Mouse (Mus musculus) embryonic facial prominence, embryonic 11.5 days (tissue): ENCODE data around the gene Med27. TPM values are rescaled to one million over a fixed set of nuclear protein-coding genes. Genes with fewer than 3 reads are reported as not detected.

ENCODE experiments used
- ATAC-seq: fragments of 200-750 bp; cut with Nextera tagmentation; replicated peaks from 2 replicates; pipeline ENCODE4 v1.8.0; 2017; ENCODE audit warnings: low read depth; ENCODE audit not compliant: insufficient number of reproducible peaks, low FRiP score, low TSS enrichment
- DNase-seq: peaks from one replicate; pipeline ENCODE4 v3.0.0-alpha.2; 2015; ENCODE audit warnings: low spot score
- H3K27ac ChIP-seq: fragments of 300-500 bp; sonication (generic); replicated peaks from 2 replicates; pipeline ENCODE4 v1.5.1; 2014; ENCODE audit warnings: mild to moderate bottlenecking, low read depth, low read length, control low read depth
- H3K27me3 ChIP-seq: fragments of 300-500 bp; sonication (generic); 2 replicates; pipeline ENCODE4 v1.6.1; 2014; ENCODE audit warnings: mild to moderate bottlenecking, low read length, moderate library complexity, mixed read lengths; ENCODE audit not compliant: control insufficient read depth, insufficient read depth
- H3K36me3 ChIP-seq: fragments of 300-500 bp; sonication (generic); replicated peaks from 2 replicates; pipeline ENCODE4 v1.6.1; 2014; ENCODE audit warnings: low read depth, mild to moderate bottlenecking, low read length, moderate library complexity, mixed read lengths; ENCODE audit not compliant: control insufficient read depth, insufficient read depth
- H3K4me1 ChIP-seq: fragments of 300-500 bp; sonication (generic); 2 replicates; pipeline ENCODE4 v1.6.1; 2014; ENCODE audit warnings: low read length, mixed read lengths; ENCODE audit not compliant: control insufficient read depth, insufficient read depth
- H3K4me2 ChIP-seq: fragments of 300-500 bp; sonication (generic); 2 replicates; pipeline ENCODE4 v1.6.1; 2014; ENCODE audit warnings: low read depth, mild to moderate bottlenecking, control low read depth, low read length, moderate library complexity
- H3K4me3 ChIP-seq: fragments of 300-500 bp; sonication (generic); 2 replicates; pipeline ENCODE4 v1.5.1; 2014; ENCODE audit warnings: low read depth, low read length, control low read depth
- H3K9ac ChIP-seq: fragments of 300-500 bp; sonication (generic); replicated peaks from 2 replicates; pipeline ENCODE4 v1.6.1; 2014; ENCODE audit warnings: mild to moderate bottlenecking, control low read depth, low read length
- H3K9me3 ChIP-seq: fragments of 300-500 bp; sonication (generic); replicated peaks from 2 replicates; pipeline ENCODE4 v1.6.1; 2016; ENCODE audit warnings: mild to moderate bottlenecking, low read length, inconsistent platforms, mixed read lengths; ENCODE audit not compliant: control insufficient read depth
- WGBS: fragments of 180-500 bp; shearing (Covaris S2); extraction: QIAGEN DNeasy Blood & Tissue Kit; methylation state at CpG from one replicate; pipeline ENCODE4 v1.1.7; 2014; 5-methylcytosine and 5-hydroxymethylcytosine counted together
- polyA plus RNA-seq: library from polyadenylated mRNA; unstranded; fragments of >200 nt; fragmentation: Nextera tagmentation; extraction: Ambion mirVana; gene quantifications from 2 replicates; pipeline ENCODE4 v1.2.1, GENCODE M21; 2014

Gene Med27
- polyA plus RNA-seq, 1 experiment from 2014 or later = 54.5 TPM

- Histone ChIP-seq H3K9ac (no peak overlapping the region), H3K4me3 (no peak overlapping the region), H3K27me3 (no peaks in the 10 kb centered on the region), H3K4me1 (no peaks in the 10 kb centered on the region), H3K9me3 (no peaks in the 10 kb centered on the region), H3K4me2 (no peak overlapping the region; the same call in 1 of the 2 replicates), H3K27ac (no peak overlapping the region), H3K36me3 (no peaks in the 10 kb centered on the region)
- ATAC-seq (no peak), DNase-seq (no peak)
- 97% methylated on average over 3 of the region's 3 CpGs for WGBS
These were observed 185.6 kb downstream of the Med27 start for GRCm38 (mm10) chr2:29532173-29532572.

DNA sequence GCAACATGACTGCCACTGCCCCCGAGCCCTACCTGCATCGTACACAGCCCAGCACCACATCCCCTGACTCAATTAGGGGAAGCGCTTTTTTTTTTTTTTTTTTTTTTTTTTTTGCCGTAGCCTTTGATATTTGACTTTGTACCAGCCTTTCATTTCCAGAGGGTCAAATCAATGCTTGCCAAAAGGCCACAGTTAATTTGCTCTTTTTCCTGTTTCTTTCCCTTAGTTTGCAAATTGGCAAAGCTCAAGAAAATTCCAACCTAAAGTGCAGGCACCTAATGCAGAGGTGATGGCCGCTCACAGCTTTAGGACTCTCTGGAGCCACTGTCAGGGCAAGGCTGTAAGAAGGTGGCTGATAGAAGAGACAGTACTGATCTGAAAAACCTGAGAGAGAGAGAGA is 186.3 kb downstream of the Med27 start:
- Histone ChIP-seq H3K4me2 (no peak overlapping the region), H3K36me3 (no peaks in the 10 kb centered on the region), H3K4me1 (no peaks in the 10 kb centered on the region), H3K4me3 (no peak overlapping the region), H3K27ac (no peak overlapping the region), H3K9ac (no peak overlapping the region), H3K27me3 (no peaks in the 10 kb centered on the region), H3K9me3 (no peaks in the 10 kb centered on the region)
- WGBS = 79% methylated on average over 5 of the region's 5 CpGs
- DNase-seq (no peak), ATAC-seq (no peak)

GRCm38 (mm10) chr2:29535566-29536244 is 189.1 kb downstream of the Med27 start:
- no peak overlapping the region for H3K9ac ChIP-seq
- WGBS = 78% methylated on average over 5 of the region's 5 CpGs
- H3K4me3 ChIP-seq = no peak overlapping the region
- H3K36me3 ChIP-seq = no peaks in the 10 kb centered on the region
- no peak overlapping the region for H3K27ac ChIP-seq
- ATAC-seq (no peak; the same call in 1 of the 2 replicates), DNase-seq (no peak)
- H3K4me2 ChIP-seq = no peak overlapping the region
- no peaks in the 10 kb centered on the region for H3K9me3 ChIP-seq
- no peaks in the 10 kb centered on the region for H3K27me3 ChIP-seq
- H3K4me1 ChIP-seq = no peaks in the 10 kb centered on the region

- ATAC-seq (no peak), DNase-seq (no peak)
- no peak overlapping the region for H3K4me3 ChIP-seq
- no peak overlapping the region for H3K4me2 ChIP-seq
- no peaks in the 10 kb centered on the region for H3K27me3 ChIP-seq
- no peaks in the 10 kb centered on the region for H3K9me3 ChIP-seq
- H3K27ac ChIP-seq = no peak overlapping the region
- H3K4me1 ChIP-seq = no peaks in the 10 kb centered on the region
- no peaks in the 10 kb centered on the region for H3K36me3 ChIP-seq
- H3K9ac ChIP-seq = no peak overlapping the region
- WGBS = 95% methylated on average over 9 of the region's 9 CpGs
These were observed 189.9 kb downstream of the Med27 start for GRCm38 (mm10) chr2:29536481-29536880.

DNA sequence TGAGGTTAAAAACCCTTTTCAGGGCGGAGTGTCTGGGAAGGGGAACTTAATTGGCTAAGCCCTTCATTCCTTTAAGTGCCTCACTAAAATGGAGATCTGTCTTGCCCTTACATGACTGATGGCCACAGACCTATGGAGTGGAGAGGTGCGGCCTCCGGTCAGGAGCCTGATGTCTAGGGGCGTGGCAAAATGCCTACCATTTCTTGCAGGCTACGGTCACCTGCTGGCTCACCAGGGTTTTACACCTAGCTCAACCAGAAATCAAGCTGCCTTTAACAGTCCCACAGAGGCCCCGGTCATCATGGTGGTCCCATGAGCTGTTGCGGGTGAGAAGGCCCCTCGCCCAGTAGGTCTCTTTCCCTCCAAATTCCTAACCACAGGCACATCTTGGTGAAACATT is 190.7 kb downstream of the Med27 start:
- H3K9ac ChIP-seq = no peak overlapping the region
- WGBS = 80% methylated on average over 8 of the region's 8 CpGs
- ATAC-seq (no peak), DNase-seq (no peak)
- no peaks in the 10 kb centered on the region for H3K27me3 ChIP-seq
- no peaks in the 10 kb centered on the region for H3K36me3 ChIP-seq
- no peaks in the 10 kb centered on the region for H3K9me3 ChIP-seq
- no peak overlapping the region for H3K4me3 ChIP-seq
- no peak overlapping the region for H3K4me2 ChIP-seq
- no peak overlapping the region for H3K27ac ChIP-seq
- no peaks in the 10 kb centered on the region for H3K4me1 ChIP-seq

- Histone ChIP-seq H3K9ac (no peak overlapping the region), H3K4me2 (no peak overlapping the region), H3K4me1 (no peaks in the 10 kb centered on the region; the same call in 1 of the 2 replicates), H3K9me3 (no peaks in the 10 kb centered on the region), H3K4me3 (no peak overlapping the region), H3K27ac (no peak overlapping the region), H3K36me3 (no peaks in the 10 kb centered on the region), H3K27me3 (no peaks in the 10 kb centered on the region)
- DNase-seq = no peak
- WGBS = 79% methylated on average over 13 of the region's 13 CpGs
- ATAC-seq = no peak
These were observed 195.4 kb downstream of the Med27 start for GRCm38 (mm10) chr2:29542039-29542438.

DNA sequence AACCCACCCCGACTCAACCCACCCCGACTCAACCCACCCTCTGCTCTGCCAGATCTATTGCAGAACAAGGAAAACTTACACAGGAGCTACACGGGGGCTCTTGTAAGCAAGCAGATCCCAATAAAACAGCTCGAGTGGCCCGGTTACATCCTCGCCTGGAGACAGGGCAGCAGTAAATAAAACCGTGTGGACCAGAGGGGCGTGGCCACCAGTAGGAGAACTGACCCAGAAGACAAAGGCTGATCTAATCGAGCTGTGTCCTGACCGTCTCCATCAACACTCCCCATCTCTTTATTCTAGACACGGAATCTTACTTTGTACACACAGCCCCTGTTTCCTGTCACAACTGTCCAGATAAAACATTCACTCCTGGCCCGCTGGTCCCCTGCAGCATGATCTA is 200.0 kb downstream of the Med27 start:
- Histone ChIP-seq H3K27ac (no peak overlapping the region), H3K4me3 (no peak overlapping the region), H3K9me3 (no peaks in the 10 kb centered on the region), H3K36me3 (no peaks in the 10 kb centered on the region), H3K9ac (no peak overlapping the region), H3K4me1 (no peaks in the 10 kb centered on the region; the same call in 1 of the 2 replicates), H3K4me2 (no peak overlapping the region), H3K27me3 (no peaks in the 10 kb centered on the region)
- 29% methylated on average over 12 of the region's 12 CpGs for WGBS
- ATAC-seq = no peak
- no peak for DNase-seq

GRCm38 (mm10) chr2:29551816-29552585 is 205.4 kb downstream of the Med27 start:
- Histone ChIP-seq H3K4me3 (no peak overlapping the region), H3K27ac (no peak overlapping the region), H3K36me3 (no peaks in the 10 kb centered on the region), H3K4me1 (no peaks in the 10 kb centered on the region; the same call in 1 of the 2 replicates), H3K27me3 (no peaks in the 10 kb centered on the region), H3K9me3 (no peaks in the 10 kb centered on the region), H3K9ac (no peak overlapping the region), H3K4me2 (no peak overlapping the region)
- 81% methylated on average over 7 of the region's 7 CpGs for WGBS
- ATAC-seq (no peak), DNase-seq (no peak)
